Mouse (Mus musculus) kidney, postnatal 0 days (tissue): Measurements from ENCODE around the gene Ppp1r1b. TPM values are rescaled to one million over a fixed set of nuclear protein-coding genes. Genes with fewer than 3 reads are reported as not detected.
A peak's percentile ranks its signal among the peaks of the same experiment; 100 is the strongest.

Experiments
- ATAC-seq: fragments of 200-750 bp; cut with Nextera tagmentation; replicated peaks from 2 replicates; pipeline ENCODE4 v1.8.0; 2017; ENCODE audit warnings: low read depth, moderate number of reproducible peaks, moderate TSS enrichment, moderate library complexity; ENCODE audit not compliant: low FRiP score
- DNase-seq: peaks from one replicate; pipeline ENCODE4 v3.0.0-alpha.2; 2016; ENCODE audit warnings: low spot score
- H3K27ac ChIP-seq: fragments of 300-500 bp; sonication (generic); 2 replicates; pipeline ENCODE4 v1.5.1; 2014; ENCODE audit warnings: mild to moderate bottlenecking
- H3K27me3 ChIP-seq: fragments of 300-500 bp; sonication (generic); 2 replicates; pipeline ENCODE4 v1.6.1; 2014; ENCODE audit warnings: low read length, mixed read lengths; ENCODE audit not compliant: insufficient read depth
- H3K36me3 ChIP-seq: fragments of 300-500 bp; sonication (generic); 2 replicates; pipeline ENCODE4 v1.6.1; 2014; ENCODE audit warnings: low read length, mixed read lengths; ENCODE audit not compliant: insufficient read depth
- H3K4me1 ChIP-seq: fragments of 300-500 bp; sonication (generic); replicated peaks from 2 replicates; pipeline ENCODE4 v1.6.1; 2014; ENCODE audit warnings: antibody characterized with exemption, low read length, mixed read lengths; ENCODE audit not compliant: insufficient read depth
- H3K4me2 ChIP-seq: fragments of 300-500 bp; sonication (generic); 2 replicates; pipeline ENCODE4 v1.6.1; 2014; ENCODE audit warnings: mild to moderate bottlenecking, low read length, moderate library complexity, mixed read lengths
- H3K4me3 ChIP-seq: fragments of 300-500 bp; sonication (generic); replicated peaks from 2 replicates; pipeline ENCODE4 v1.5.1; 2014; ENCODE audit warnings: low read depth, low read length
- H3K9ac ChIP-seq: fragments of 300-500 bp; sonication (generic); 2 replicates; pipeline ENCODE4 v1.6.1; 2014; ENCODE audit warnings: low read depth, low read length
- H3K9me3 ChIP-seq: fragments of 300-500 bp; sonication (generic); replicated peaks from 2 replicates; pipeline ENCODE4 v1.6.1; 2016; ENCODE audit warnings: low read length, inconsistent platforms, mixed read lengths
- CTCF ChIP-seq: IDR thresholded peaks from 2 replicates; pipeline ENCODE4 v1.5.1; 2016; ENCODE audit warnings: antibody characterized with exemption, low read depth, mild to moderate bottlenecking, moderate library complexity
- WGBS: fragments of 180-500 bp; shearing (Covaris S2); extraction: QIAGEN DNeasy Blood & Tissue Kit; methylation state at CpG from one replicate; pipeline ENCODE4 v1.1.7; 2014; 5-methylcytosine and 5-hydroxymethylcytosine counted together
- polyA plus RNA-seq: library from polyadenylated mRNA; unstranded; fragments of >200 nt; fragmentation: Nextera tagmentation; extraction: Ambion mirVana; gene quantifications from 2 replicates; pipeline ENCODE4 v1.2.1, GENCODE M21; 2015

Gene Ppp1r1b
- polyA plus RNA-seq, 1 experiment from 2014 or later = 12.1 TPM

DNA sequence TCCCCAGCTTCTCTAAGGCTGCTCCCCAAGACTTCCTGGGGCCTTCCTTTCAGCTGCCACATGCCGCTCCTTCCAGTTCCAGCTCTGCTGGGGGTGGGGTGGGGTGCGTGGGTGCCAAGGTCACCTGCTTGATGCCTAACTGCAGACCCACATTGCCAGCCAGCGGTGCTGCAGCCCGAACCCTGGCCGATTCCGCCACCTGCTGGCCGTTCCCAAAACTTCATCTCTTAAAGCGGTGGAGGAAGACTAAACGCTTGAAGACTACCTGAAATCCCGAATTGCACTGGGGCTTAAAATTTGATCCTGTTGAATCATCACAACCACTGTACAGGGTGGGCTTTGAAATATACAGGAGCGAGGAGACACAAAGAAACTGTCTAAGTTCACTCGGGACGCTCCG, 3.0 kb upstream of the Ppp1r1b start:
- DNase-seq (peak; percentile 71), ATAC-seq (no peak)
- peaks cover 33% of the 10 kb centered on the region for H3K27me3 ChIP-seq
- H3K9me3 ChIP-seq = no peaks in the 10 kb centered on the region
- no peak overlapping the region for H3K9ac ChIP-seq
- peak; percentile 83 for TF ChIP-seq CTCF
- 2% methylated on average over 14 of the region's 14 CpGs for WGBS
- H3K4me1 ChIP-seq = peaks cover 16% of the 10 kb centered on the region; the same call in 1 of the 2 replicates
- no peaks in the 10 kb centered on the region for H3K36me3 ChIP-seq
- H3K4me3 ChIP-seq = no peak overlapping the region
- H3K4me2 ChIP-seq = peak overlapping the region; percentile 42
- no peak overlapping the region for H3K27ac ChIP-seq

DNA sequence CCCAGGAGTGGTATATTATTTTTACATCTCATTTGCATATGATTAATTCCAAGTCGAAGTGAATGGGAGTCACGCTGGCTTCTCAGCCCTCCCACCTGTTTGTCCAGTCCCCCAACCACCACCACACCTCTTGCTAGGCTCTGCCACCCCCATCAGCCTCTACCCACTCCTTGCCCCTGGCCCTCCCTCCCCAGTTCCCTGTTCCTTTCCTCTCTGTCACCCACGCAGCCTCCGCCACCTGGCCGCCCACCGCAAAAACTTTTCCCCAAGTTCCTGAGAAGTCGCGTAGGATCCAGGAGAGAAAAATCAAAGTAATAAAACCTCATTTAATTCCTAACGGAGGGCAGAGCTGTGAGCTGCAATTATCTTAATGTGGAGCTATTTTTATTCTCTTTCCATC, 2.0 kb upstream of the Ppp1r1b start:
- Histone ChIP-seq H3K4me1 (peaks cover 16% of the 10 kb centered on the region; the same call in 1 of the 2 replicates), H3K9me3 (no peaks in the 10 kb centered on the region), H3K9ac (no peak overlapping the region), H3K4me2 (no peak overlapping the region), H3K27me3 (peaks cover 36% of the 10 kb centered on the region), H3K27ac (no peak overlapping the region), H3K4me3 (no peak overlapping the region), H3K36me3 (no peaks in the 10 kb centered on the region)
- DNase-seq (no peak), ATAC-seq (no peak)
- TF ChIP-seq CTCF = no peak
- WGBS = 12% methylated on average over 9 of the region's 9 CpGs

DNA sequence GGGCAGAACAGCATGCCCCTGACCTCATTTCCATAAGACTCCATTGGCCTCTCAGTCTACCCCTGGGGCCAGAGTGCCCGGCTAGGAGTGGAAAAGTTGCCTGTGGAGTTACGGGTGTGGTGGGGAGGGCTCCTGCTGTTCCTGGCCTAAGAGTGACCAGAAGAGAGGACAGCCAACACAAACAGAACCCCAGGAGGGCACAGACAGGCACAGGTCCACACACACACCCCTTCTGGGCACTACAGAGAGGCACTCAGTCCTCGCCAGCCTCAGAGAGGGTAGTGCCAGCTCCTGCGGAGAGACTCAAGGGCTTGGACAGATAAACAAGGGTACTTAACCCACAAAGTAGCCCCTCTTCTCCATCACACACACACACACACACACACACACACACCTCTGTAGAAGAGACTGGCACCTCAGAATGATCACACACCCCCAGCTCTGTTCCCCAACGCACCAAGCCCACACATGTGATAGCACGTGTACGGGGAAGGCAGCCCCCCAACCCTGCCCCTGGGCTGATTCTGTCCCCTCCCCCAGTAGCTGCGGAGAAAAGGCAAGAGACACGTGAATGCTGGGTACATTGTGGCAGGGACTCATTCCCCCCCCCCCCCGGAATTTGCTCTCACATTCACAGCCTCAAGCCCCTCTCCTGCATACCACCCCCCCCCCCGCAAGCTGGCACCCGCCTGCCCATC, 670 bp upstream of the Ppp1r1b start:
- DNase-seq (no peak), ATAC-seq (no peak)
- no peak for TF ChIP-seq CTCF
- Histone ChIP-seq H3K36me3 (no peaks in the 10 kb centered on the region), H3K27ac (no peak overlapping the region), H3K4me2 (peak overlapping the region; percentile 93; the same call in 1 of the 2 replicates), H3K9ac (no peak overlapping the region), H3K4me1 (peaks cover 9% of the 10 kb centered on the region; the same call in 1 of the 2 replicates), H3K4me3 (no peak overlapping the region), H3K27me3 (peaks cover 37% of the 10 kb centered on the region), H3K9me3 (no peaks in the 10 kb centered on the region)
- WGBS = 13% methylated on average over 10 of the region's 12 CpGs

DNA sequence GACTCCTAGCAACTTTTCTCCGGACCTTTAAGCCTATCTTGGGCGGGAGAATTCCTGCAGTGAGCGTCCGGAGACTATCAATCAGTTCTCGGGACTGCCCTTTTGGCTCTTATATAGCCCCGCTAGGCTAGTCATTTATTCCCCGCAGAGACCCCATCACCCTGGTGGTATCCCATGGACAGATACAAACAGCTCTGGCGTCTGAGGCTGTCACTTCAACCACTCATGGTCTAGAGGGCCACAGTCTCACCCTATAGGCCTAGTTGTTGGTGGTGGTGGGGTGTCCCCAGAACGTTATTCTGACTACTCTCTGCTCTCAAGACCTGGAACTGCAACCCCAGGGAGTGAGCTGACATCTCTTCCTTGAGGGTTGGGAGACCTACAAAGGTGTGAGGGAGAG, 1.1 kb downstream of the Ppp1r1b start:
- WGBS = 17% methylated on average over 9 of the region's 9 CpGs
- DNase-seq (no peak), ATAC-seq (no peak)
- Histone ChIP-seq H3K9ac (0 out of 2 replicates have a peak overlapping the region, but pooled peaks have one; percentile 5), H3K4me3 (peak overlapping the region; percentile 42; the same call in 1 of the 2 replicates), H3K27ac (no peak overlapping the region), H3K27me3 (peaks cover 37% of the 10 kb centered on the region), H3K4me2 (peak overlapping the region; percentile 93), H3K9me3 (no peaks in the 10 kb centered on the region), H3K36me3 (no peaks in the 10 kb centered on the region), H3K4me1 (peaks cover 9% of the 10 kb centered on the region; the same call in 1 of the 2 replicates)
- no peak for TF ChIP-seq CTCF

DNA sequence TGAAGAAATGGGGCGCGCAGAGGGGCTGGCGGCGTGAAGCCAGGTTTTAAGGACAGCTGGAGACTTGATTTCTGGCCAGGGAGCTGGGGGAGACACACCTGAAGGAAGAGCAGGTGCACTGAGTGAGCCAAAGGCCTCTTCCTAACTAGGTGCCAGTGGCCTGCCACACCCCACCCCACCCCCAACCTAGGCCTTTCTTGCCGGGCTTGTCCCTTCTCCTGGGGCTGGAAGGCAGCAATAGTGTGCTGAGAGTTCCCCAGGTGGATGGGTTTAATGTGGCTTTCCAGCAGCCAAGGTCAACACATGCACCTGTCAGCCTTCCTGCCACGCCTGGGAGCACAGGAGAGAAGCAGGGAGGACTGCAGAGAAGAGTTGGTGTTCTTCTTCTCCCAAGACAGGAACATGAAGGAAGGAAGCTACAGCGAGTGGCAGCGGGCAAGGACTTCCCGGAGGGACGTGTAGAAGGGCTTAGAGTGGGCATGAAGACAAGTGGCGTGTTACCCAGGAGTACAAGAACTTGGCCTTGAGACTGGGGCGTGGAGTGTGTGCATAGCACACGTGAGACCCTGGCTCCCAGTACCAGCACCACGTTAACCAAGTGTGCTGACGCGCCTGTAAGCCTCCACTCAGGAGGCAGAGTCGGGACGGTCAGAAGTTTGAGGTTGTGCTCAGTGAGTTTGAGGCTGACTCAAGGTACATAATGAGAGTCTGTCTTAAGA, 4.2 kb downstream of the Ppp1r1b start:
- Histone ChIP-seq H3K27me3 (peaks cover 23% of the 10 kb centered on the region), H3K4me3 (no peak overlapping the region), H3K9me3 (no peaks in the 10 kb centered on the region), H3K27ac (no peak overlapping the region), H3K4me1 (peaks cover 13% of the 10 kb centered on the region), H3K36me3 (no peaks in the 10 kb centered on the region), H3K9ac (no peak overlapping the region), H3K4me2 (no peak overlapping the region)
- no peak for DNase-seq
- no peak for ATAC-seq
- 73% methylated on average over 18 of the region's 18 CpGs for WGBS
- TF ChIP-seq CTCF = no peak

DNA sequence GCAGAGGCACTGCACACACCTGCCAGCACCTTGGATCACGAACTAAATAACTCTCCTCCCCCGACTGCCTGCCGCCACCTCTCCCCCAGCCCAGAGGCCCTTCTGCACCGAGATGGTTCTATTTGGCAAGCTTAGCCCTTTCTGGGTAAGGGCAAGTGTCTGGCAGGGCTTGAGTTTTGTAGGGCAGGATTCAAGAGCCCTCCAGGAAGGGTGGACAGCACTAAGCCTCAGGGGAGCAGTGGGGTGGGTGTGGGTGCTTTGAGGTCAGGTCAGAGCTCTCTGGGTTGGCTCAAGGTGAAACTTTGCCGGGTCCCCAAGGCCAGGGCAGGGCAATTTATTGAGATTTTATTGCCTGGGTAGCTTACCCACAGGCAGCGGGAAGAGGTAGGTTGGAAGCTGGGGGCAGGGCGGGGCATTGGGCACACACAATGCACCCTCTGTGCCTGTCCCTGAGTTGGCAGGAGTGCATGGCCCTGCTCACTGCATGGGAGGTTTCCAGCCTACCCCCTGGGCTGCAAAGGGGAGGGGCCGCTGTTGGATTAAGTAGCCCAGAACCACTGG, 5.5 kb downstream of the Ppp1r1b start:
- 20% methylated on average over 8 of the region's 8 CpGs for WGBS
- ATAC-seq (no peak), DNase-seq (no peak)
- H3K4me2 ChIP-seq = no peak overlapping the region
- no peaks in the 10 kb centered on the region for H3K36me3 ChIP-seq
- no peak overlapping the region for H3K27ac ChIP-seq
- H3K4me1 ChIP-seq = peaks cover 9% of the 10 kb centered on the region
- H3K9me3 ChIP-seq = no peaks in the 10 kb centered on the region
- H3K4me3 ChIP-seq = no peak overlapping the region
- no peak for TF ChIP-seq CTCF
- H3K27me3 ChIP-seq = peaks cover 19% of the 10 kb centered on the region
- H3K9ac ChIP-seq = no peak overlapping the region
